21 mouse cellular contexts compared by ENCODE assay signal in the genomic region with DNA sequence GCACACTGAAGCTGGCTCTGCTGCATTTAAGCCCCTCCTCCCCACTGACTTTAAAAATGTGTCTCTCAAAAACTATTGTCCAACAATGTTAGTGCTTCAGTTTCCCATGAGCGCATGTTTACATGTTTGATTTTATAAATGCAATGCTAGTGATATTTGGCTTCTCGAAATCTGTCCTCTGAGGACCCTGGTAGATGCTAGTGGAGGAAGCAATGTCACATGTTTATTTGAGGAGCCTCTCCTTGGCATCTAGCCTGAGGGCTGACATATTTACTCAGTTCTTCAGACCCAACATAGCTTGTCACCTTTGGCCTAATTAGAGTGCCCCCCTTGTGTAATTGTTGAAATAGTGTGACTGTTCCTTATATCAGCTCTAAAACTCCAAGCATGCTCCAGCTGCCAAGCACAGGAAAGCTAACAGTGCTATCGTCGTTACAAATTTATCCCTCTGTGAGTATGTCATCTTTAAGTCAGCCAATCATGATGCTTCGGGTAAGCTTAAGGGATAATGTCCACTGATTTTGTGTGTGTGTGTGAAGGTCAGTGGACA.
DNase-seq lines count a peak whose midpoint lies in the region; ATAC-seq and TF ChIP-seq lines count a peak whose summit lies in the region.
"Had no signal": no experiment of that assay in that cellular context is flagged by ENCODE, and none has a peak within 500 bp of the region (broad histone marks: within the 10 kb centered on the region; RNA-seq: fewer than 3 reads in every experiment).

No protein-coding gene starts in this region.

- peak; percentile 82 for ATAC-seq in heart, postnatal 0 days (ENCODE audit: insufficient read depth, low read depth)
- ATAC-seq in heart, embryonic 11.5 days (replicated peaks; ENCODE audit: insufficient number of reproducible peaks, low FRiP score, low TSS enrichment), result no peak
- peak; percentile 65; the same call in 1 of the 2 replicates for ATAC-seq in lung, embryonic 16.5 days (ENCODE audit: low read depth)
- no peak for ATAC-seq in midbrain, embryonic 11.5 days (ENCODE audit: low FRiP score)
- ATAC-seq in midbrain, embryonic 13.5 days, result no peak
- ATAC-seq: CD4-positive, CD25-positive, alpha-beta regulatory T cell, adult 4 months; forebrain, embryonic 13.5 days; forebrain, embryonic 16.5 days had no signal

- WGBS in heart, postnatal 0 days, result 49% methylated on average over 5 of the region's 5 CpGs
- 75% methylated on average over 5 of the region's 5 CpGs for WGBS in heart, embryonic 11.5 days (ENCODE audit: insufficient replicate concordance)
- WGBS in lung, embryonic 16.5 days, result 28% methylated on average over 5 of the region's 5 CpGs
- whole genome bisulfite sequencing in lung, adult 2 months, result 49% methylated on average over 5 of the region's 5 CpGs
- WGBS in midbrain, embryonic 11.5 days, result 89% methylated on average over 5 of the region's 5 CpGs
- WGBS in midbrain, embryonic 13.5 days, result 79% methylated on average over 5 of the region's 5 CpGs

- no peaks in the 10 kb centered on the region for H3K9me3 ChIP-seq in heart, postnatal 0 days (replicated peaks; ENCODE audit: control insufficient read depth, low read length)
- H3K9me3 ChIP-seq in heart, embryonic 11.5 days (replicated peaks; ENCODE audit: control insufficient read depth, low read length), result no peaks in the 10 kb centered on the region
- H3K9me3 ChIP-seq in lung, embryonic 16.5 days (ENCODE audit: control insufficient read depth, low read length), result no peaks in the 10 kb centered on the region
- no peaks in the 10 kb centered on the region for H3K9me3 ChIP-seq in midbrain, embryonic 11.5 days (ENCODE audit: control insufficient read depth, low read length)
- H3K9me3 ChIP-seq in midbrain, embryonic 13.5 days, result no peaks in the 10 kb centered on the region
- H3K9me3 ChIP-seq: forebrain, embryonic 10.5 days; forebrain, embryonic 13.5 days; hindbrain, embryonic 12.5 days; hindbrain, embryonic 15.5 days had no signal

- H3K9ac ChIP-seq in heart, postnatal 0 days (replicated peaks; ENCODE audit: low read depth, low read length), result no peak overlapping the region
- H3K9ac ChIP-seq in heart, embryonic 11.5 days (ENCODE audit: low read depth, low read length), result no peak overlapping the region
- no peak overlapping the region for H3K9ac ChIP-seq in lung, embryonic 16.5 days (ENCODE audit: low read length)
- H3K9ac ChIP-seq in midbrain, embryonic 11.5 days (ENCODE audit: low read length), result no peak overlapping the region
- no peak overlapping the region for H3K9ac ChIP-seq in midbrain, embryonic 13.5 days (replicated peaks)
- H3K9ac ChIP-seq: forebrain, embryonic 13.5 days; heart, embryonic 12.5 days; hindbrain, embryonic 12.5 days; hindbrain, embryonic 15.5 days had no signal

- peak overlapping the region; percentile 57 for H3K27ac ChIP-seq in heart, postnatal 0 days (ENCODE audit: low read depth)
- H3K27ac ChIP-seq in heart, embryonic 11.5 days (ENCODE audit: low read depth, low read length), result no peak overlapping the region
- H3K27ac ChIP-seq in lung, embryonic 16.5 days (ENCODE audit: low read length), result no peak overlapping the region
- no peak overlapping the region for H3K27ac ChIP-seq in midbrain, embryonic 11.5 days (ENCODE audit: low read depth, low read length)
- no peak overlapping the region for H3K27ac ChIP-seq in midbrain, embryonic 13.5 days
- H3K27ac ChIP-seq: forebrain, embryonic 10.5 days; forebrain, embryonic 13.5 days; hindbrain, embryonic 12.5 days; hindbrain, embryonic 15.5 days had no signal

- TF ChIP-seq CTCF in heart, postnatal 0 days (IDR thresholded peaks at IDR 0.05; ENCODE audit: low read depth), result no peak
- TF ChIP-seq CTCF in lung, adult 2 months (IDR thresholded peaks at IDR 0.05; ENCODE audit: insufficient read depth, low read length), result no peak

- TF ChIP-seq POLR2A in lung, adult 2 months (IDR thresholded peaks at IDR 0.05; ENCODE audit: borderline replicate concordance, extremely low read depth, low read depth, low read length), result no peak

- H3K4me3 ChIP-seq in heart, postnatal 0 days (ENCODE audit: low read depth, low read length), result no peak overlapping the region
- no peak overlapping the region for H3K4me3 ChIP-seq in heart, embryonic 11.5 days (ENCODE audit: low read depth, low read length)
- H3K4me3 ChIP-seq in lung, embryonic 16.5 days (ENCODE audit: low read length), result no peak overlapping the region
- no peak overlapping the region for H3K4me3 ChIP-seq in lung, adult 2 months (replicated peaks; ENCODE audit: extremely low read depth, low read depth, low read length)
- H3K4me3 ChIP-seq in midbrain, embryonic 11.5 days (ENCODE audit: low read depth, low read length), result no peak overlapping the region
- H3K4me3 ChIP-seq in midbrain, embryonic 13.5 days (replicated peaks), result no peak overlapping the region
- H3K4me3 ChIP-seq: forebrain, embryonic 10.5 days; forebrain, embryonic 13.5 days; heart, embryonic 12.5 days; hindbrain, embryonic 12.5 days; hindbrain, embryonic 15.5 days had no signal

- H3K4me1 ChIP-seq in heart, postnatal 0 days (ENCODE audit: control insufficient read depth, insufficient read depth), result 0 out of 2 replicates have a peak, but pooled peaks cover 12% of the 10 kb centered on the region
- H3K4me1 ChIP-seq in heart, embryonic 11.5 days (ENCODE audit: control insufficient read depth, insufficient read depth, low read length), result no peaks in the 10 kb centered on the region
- peaks cover 5% of the 10 kb centered on the region; the same call in 1 of the 2 replicates for H3K4me1 ChIP-seq in lung, embryonic 16.5 days (replicated peaks; ENCODE audit: control insufficient read depth, insufficient read depth, low read length)
- H3K4me1 ChIP-seq in lung, adult 2 months (ENCODE audit: control insufficient read depth, insufficient read depth, low read length), result no peaks in the 10 kb centered on the region; the same call in 1 of the 2 replicates
- no peaks in the 10 kb centered on the region for H3K4me1 ChIP-seq in midbrain, embryonic 11.5 days (ENCODE audit: control insufficient read depth, insufficient read depth, low read length)
- H3K4me1 ChIP-seq in midbrain, embryonic 13.5 days (replicated peaks), result 0 out of 2 replicates have a peak, but pooled peaks cover 5% of the 10 kb centered on the region
- H3K4me1 ChIP-seq: forebrain, embryonic 10.5 days; heart, embryonic 12.5 days; hindbrain, embryonic 12.5 days; hindbrain, embryonic 15.5 days had no signal

- peak; percentile 21 for DNase-seq in heart, postnatal 0 days (ENCODE audit: low spot score)
- DNase-seq in lung, adult 2 months, result no peak
- peak; percentile 81 for DNase-seq in midbrain, embryonic 11.5 days (ENCODE audit: low spot score, missing footprints)
- DNase-seq: adrenal gland, adult 2 months; adrenal gland, postnatal 14 days; cerebellum, adult 11 months; cerebellum, adult 2 months; cerebellum, adult 9-11 months; cerebellum, postnatal 25 days; gastrocnemius, postnatal 10 days; gastrocnemius, postnatal 36 days had no signal

- no peak overlapping the region for H3K4me2 ChIP-seq in heart, postnatal 0 days (ENCODE audit: low read depth, low read length)
- no peak overlapping the region for H3K4me2 ChIP-seq in heart, embryonic 11.5 days
- H3K4me2 ChIP-seq in lung, embryonic 16.5 days (ENCODE audit: low read depth, low read length), result no peak overlapping the region
- H3K4me2 ChIP-seq in midbrain, embryonic 11.5 days, result no peak overlapping the region
- H3K4me2 ChIP-seq in midbrain, embryonic 13.5 days (replicated peaks), result no peak overlapping the region
- H3K4me2 ChIP-seq: forebrain, embryonic 13.5 days; heart, embryonic 12.5 days; hindbrain, embryonic 12.5 days; hindbrain, embryonic 15.5 days had no signal

- no peaks in the 10 kb centered on the region for H3K36me3 ChIP-seq in heart, postnatal 0 days (replicated peaks; ENCODE audit: control insufficient read depth, insufficient read depth, low read length)
- no peaks in the 10 kb centered on the region for H3K36me3 ChIP-seq in heart, embryonic 11.5 days (ENCODE audit: control insufficient read depth, insufficient read depth, low read length)
- H3K36me3 ChIP-seq in lung, embryonic 16.5 days (ENCODE audit: control insufficient read depth, insufficient read depth, low read length), result no peaks in the 10 kb centered on the region
- H3K36me3 ChIP-seq in midbrain, embryonic 11.5 days (ENCODE audit: control insufficient read depth, insufficient read depth, low read length), result no peaks in the 10 kb centered on the region
- no peaks in the 10 kb centered on the region for H3K36me3 ChIP-seq in midbrain, embryonic 13.5 days
- H3K36me3 ChIP-seq: forebrain, embryonic 10.5 days; heart, embryonic 12.5 days; hindbrain, embryonic 12.5 days; hindbrain, embryonic 15.5 days had no signal

- TF ChIP-seq EP300 in heart, postnatal 0 days (IDR thresholded peaks at IDR 0.05; ENCODE audit: low read depth), result peak; percentile 57

- no peaks in the 10 kb centered on the region for H3K27me3 ChIP-seq in heart, postnatal 0 days (ENCODE audit: control insufficient read depth, insufficient read depth, low read length)
- H3K27me3 ChIP-seq in heart, embryonic 11.5 days (ENCODE audit: control insufficient read depth, insufficient read depth, low read length), result no peaks in the 10 kb centered on the region
- no peaks in the 10 kb centered on the region for H3K27me3 ChIP-seq in lung, embryonic 16.5 days (ENCODE audit: control insufficient read depth, insufficient read depth, low read depth, low read length)
- no peaks in the 10 kb centered on the region for H3K27me3 ChIP-seq in midbrain, embryonic 11.5 days (ENCODE audit: control insufficient read depth, insufficient read depth, low read length)
- H3K27me3 ChIP-seq in midbrain, embryonic 13.5 days, result no peaks in the 10 kb centered on the region
- H3K27me3 ChIP-seq: forebrain, embryonic 13.5 days; heart, embryonic 12.5 days; hindbrain, embryonic 12.5 days; hindbrain, embryonic 15.5 days had no signal

Comparison
In these comparisons a context has a peak if more than half of its experiments do, and no peak if none do; other contexts are left out.
1. ATAC-seq: peak in heart, postnatal 0 days (single experiment) and lung, embryonic 16.5 days (single experiment); none in heart, embryonic 11.5 days (single experiment), midbrain, embryonic 11.5 days (single experiment) and midbrain, embryonic 13.5 days (single experiment).